Mouse (Mus musculus): ENCODE results near the gene Kcnj16. TPM values are rescaled to one million over a fixed set of nuclear protein-coding genes. Genes with fewer than 3 reads are reported as not detected.

Kcnj16 gene
- polyA plus RNA-seq, 1 experiment from 2014 or later: not detected

DNA sequence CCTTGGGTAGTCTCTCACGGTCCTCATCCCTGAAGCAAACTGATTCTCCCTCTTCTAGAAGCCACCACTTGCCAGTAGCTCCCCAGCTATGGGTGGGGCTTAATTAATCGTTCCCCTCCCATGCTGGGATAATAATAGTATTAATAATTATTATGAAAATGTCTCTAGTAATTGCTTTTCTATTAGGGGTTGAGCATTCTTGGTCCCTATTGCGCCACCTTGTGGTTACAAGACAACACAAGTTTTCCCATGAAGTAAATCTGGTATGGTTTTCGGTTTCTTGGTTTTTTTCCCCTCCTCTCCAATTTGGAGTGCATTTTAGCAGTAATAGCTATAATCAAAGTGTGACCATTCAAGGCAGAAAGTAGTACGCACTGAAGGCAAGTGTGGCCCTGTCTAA lies 74.3 kb downstream of the Kcnj16 start:
- no peak overlapping the region for H3K9ac ChIP-seq (ENCODE audit: low read length)
- H3K4me1 ChIP-seq (ENCODE audit: control insufficient read depth, insufficient read depth, low read length): no peaks in the 10 kb centered on the region
- no peaks in the 10 kb centered on the region for H3K36me3 ChIP-seq (ENCODE audit: control insufficient read depth, insufficient read depth, low read length)
- WGBS: 48% methylated on average over 5 of the region's 5 CpGs
- H3K4me3 ChIP-seq (ENCODE audit: low read depth, low read length): no peak overlapping the region
- H3K27ac ChIP-seq (ENCODE audit: low read depth, low read length): no peak overlapping the region
- no peaks in the 10 kb centered on the region for H3K27me3 ChIP-seq (ENCODE audit: control insufficient read depth, insufficient read depth, low read length)
- H3K9me3 ChIP-seq (ENCODE audit: control insufficient read depth, low read length): no peaks in the 10 kb centered on the region
- H3K4me2 ChIP-seq (ENCODE audit: low read depth): no peak overlapping the region
- DNase-seq (ENCODE audit: low spot score): no peak
- no peak for ATAC-seq (ENCODE audit: insufficient read depth, low FRiP score, low TSS enrichment)

DNA sequence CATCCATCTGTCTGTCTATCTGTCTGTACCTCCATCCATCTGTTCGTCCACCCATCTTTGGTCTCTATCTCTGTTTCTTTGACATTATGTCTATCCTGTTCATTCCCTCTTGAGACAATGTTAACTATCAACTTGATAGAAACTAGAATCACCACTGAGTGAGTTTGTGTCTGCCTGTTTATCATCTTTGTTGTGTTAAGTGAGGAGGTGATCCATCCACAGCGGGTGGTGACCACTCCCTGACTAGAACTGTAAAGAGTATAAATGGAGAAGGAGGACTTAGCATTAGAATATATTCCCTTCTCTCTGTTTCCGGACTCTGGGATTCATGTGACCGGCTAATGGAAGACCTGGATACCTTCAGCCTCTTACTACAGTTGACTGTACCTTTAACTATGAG lies 75.5 kb downstream of the Kcnj16 start:
- Histone ChIP-seq H3K4me1 (ENCODE audit: control insufficient read depth, insufficient read depth, low read length) (no peaks in the 10 kb centered on the region), H3K9ac (ENCODE audit: low read length) (no peak overlapping the region), H3K4me3 (ENCODE audit: low read depth, low read length) (no peak overlapping the region), H3K27ac (ENCODE audit: low read depth, low read length) (no peak overlapping the region), H3K9me3 (ENCODE audit: control insufficient read depth, low read length) (no peaks in the 10 kb centered on the region), H3K27me3 (ENCODE audit: control insufficient read depth, insufficient read depth, low read length) (no peaks in the 10 kb centered on the region), H3K36me3 (ENCODE audit: control insufficient read depth, insufficient read depth, low read length) (no peaks in the 10 kb centered on the region), H3K4me2 (ENCODE audit: low read depth) (no peak overlapping the region)
- WGBS: 86% methylated on average over 4 of the region's 4 CpGs
- DNase-seq (ENCODE audit: low spot score) (no peak), ATAC-seq (ENCODE audit: insufficient read depth, low FRiP score, low TSS enrichment) (no peak)

DNA sequence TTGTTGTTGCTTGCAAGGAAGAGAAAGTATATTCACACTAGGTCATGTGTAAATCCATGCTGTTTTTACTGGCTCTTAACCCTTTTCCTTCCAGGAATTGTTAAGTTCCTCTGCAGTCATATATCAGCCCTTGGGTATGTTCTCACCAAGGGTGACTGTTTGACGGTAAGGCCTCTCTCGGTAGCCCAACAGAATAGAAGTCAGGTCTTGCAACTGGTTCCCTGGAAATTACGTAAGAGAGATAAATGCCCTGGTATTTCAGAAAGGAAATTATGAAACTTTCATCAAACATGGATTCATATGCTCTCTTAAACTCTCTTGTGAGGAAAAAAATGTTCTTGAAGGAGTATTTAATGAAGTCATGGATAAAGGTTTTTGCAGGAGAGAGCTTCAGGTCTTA lies 86.4 kb downstream of the Kcnj16 start:
- 87% methylated on average over 3 of the region's 3 CpGs for WGBS
- ATAC-seq (ENCODE audit: insufficient read depth, low FRiP score, low TSS enrichment) (no peak), DNase-seq (ENCODE audit: low spot score) (no peak)
- H3K4me1 ChIP-seq (ENCODE audit: control insufficient read depth, insufficient read depth, low read length): no peaks in the 10 kb centered on the region
- no peak overlapping the region for H3K4me2 ChIP-seq (ENCODE audit: low read depth)
- no peak overlapping the region for H3K9ac ChIP-seq (ENCODE audit: low read length)
- no peaks in the 10 kb centered on the region for H3K36me3 ChIP-seq (ENCODE audit: control insufficient read depth, insufficient read depth, low read length)
- no peaks in the 10 kb centered on the region for H3K27me3 ChIP-seq (ENCODE audit: control insufficient read depth, insufficient read depth, low read length)
- no peak overlapping the region for H3K4me3 ChIP-seq (ENCODE audit: low read depth, low read length)
- H3K9me3 ChIP-seq (ENCODE audit: control insufficient read depth, low read length): no peaks in the 10 kb centered on the region
- H3K27ac ChIP-seq (ENCODE audit: low read depth, low read length): no peak overlapping the region

DNA sequence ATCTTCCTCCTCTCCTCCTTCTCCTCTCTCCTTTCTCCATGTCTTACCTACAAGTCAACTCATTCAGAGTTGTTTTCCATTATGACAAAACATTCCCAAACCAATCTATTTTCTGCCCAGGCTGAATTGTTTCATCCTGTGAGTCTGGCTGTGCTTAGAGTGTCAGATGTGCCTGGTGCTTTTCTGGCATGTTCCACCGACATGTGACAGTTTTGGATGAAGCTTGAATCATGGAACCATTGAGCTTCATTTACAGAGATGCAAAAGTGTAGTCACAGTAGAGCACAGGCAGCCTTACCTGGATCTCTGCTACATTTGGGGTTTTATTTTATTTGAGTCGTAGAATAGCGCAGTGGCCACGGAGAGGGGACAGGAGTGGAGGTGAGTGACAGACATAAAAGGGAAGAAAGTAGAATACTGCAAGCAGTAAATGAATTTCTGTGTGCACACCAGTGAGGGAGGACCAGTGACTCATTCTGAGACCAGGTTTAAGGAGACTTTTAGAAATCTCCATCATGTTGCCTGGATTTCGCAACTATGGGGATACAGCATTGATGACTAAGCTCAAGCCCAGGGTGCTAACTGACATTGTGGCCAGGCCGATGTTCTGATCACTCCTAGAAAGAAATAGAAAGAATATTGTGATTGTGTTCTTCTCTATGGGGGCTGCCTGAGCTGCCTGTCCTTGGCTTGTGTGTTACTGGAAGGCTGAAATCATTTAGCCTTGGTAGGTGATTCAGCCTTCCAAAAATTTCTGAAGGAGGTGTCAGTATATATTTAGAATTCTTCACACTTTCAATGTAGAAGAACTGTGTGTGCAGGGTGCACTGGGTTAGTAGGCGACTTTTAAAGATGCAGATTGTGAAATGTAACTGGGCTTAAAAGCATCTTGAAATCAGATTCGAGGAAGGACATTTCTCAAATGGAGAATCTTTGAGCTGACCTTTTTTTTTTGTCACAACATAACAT lies 87.3 kb downstream of the Kcnj16 start:
- Histone ChIP-seq H3K36me3 (ENCODE audit: control insufficient read depth, insufficient read depth, low read length) (no peaks in the 10 kb centered on the region), H3K27me3 (ENCODE audit: control insufficient read depth, insufficient read depth, low read length) (no peaks in the 10 kb centered on the region), H3K4me1 (ENCODE audit: control insufficient read depth, insufficient read depth, low read length) (no peaks in the 10 kb centered on the region), H3K4me2 (ENCODE audit: low read depth) (no peak overlapping the region), H3K9ac (ENCODE audit: low read length) (no peak overlapping the region), H3K9me3 (ENCODE audit: control insufficient read depth, low read length) (no peaks in the 10 kb centered on the region), H3K27ac (ENCODE audit: low read depth, low read length) (no peak overlapping the region), H3K4me3 (ENCODE audit: low read depth, low read length) (no peak overlapping the region)
- 91% methylated on average over 8 of the region's 8 CpGs for WGBS
- DNase-seq (ENCODE audit: low spot score): no peak
- no peak for ATAC-seq (ENCODE audit: insufficient read depth, low FRiP score, low TSS enrichment)

DNA sequence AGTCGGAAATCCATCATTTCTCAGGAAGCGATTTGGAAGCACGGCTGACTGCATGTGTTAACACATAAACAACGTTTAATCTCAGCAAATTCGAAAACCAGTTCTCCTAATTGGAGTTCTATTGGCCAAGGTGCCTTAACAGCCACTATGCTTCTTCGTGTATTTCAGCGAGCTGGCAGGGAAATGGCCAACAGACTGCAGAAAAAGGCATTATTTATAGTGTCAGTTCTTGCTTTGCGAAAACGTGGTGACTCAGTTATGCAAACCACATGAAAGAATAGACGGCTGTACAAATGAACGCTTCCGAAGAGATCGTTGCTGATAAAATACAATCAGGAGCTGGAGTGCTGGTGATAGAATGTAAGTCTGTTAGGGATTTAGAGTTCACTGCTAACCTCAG lies 88.2 kb downstream of the Kcnj16 start:
- no peaks in the 10 kb centered on the region for H3K36me3 ChIP-seq (ENCODE audit: control insufficient read depth, insufficient read depth, low read length)
- no peak overlapping the region for H3K4me2 ChIP-seq (ENCODE audit: low read depth)
- ATAC-seq (ENCODE audit: insufficient read depth, low FRiP score, low TSS enrichment) (no peak), DNase-seq (ENCODE audit: low spot score) (no peak)
- H3K4me3 ChIP-seq (ENCODE audit: low read depth, low read length): no peak overlapping the region
- WGBS: 78% methylated on average over 13 of the region's 13 CpGs
- no peak overlapping the region for H3K9ac ChIP-seq (ENCODE audit: low read length)
- H3K4me1 ChIP-seq (ENCODE audit: control insufficient read depth, insufficient read depth, low read length): no peaks in the 10 kb centered on the region
- H3K9me3 ChIP-seq (ENCODE audit: control insufficient read depth, low read length): no peaks in the 10 kb centered on the region
- no peaks in the 10 kb centered on the region for H3K27me3 ChIP-seq (ENCODE audit: control insufficient read depth, insufficient read depth, low read length)
- H3K27ac ChIP-seq (ENCODE audit: low read depth, low read length): no peak overlapping the region

DNA sequence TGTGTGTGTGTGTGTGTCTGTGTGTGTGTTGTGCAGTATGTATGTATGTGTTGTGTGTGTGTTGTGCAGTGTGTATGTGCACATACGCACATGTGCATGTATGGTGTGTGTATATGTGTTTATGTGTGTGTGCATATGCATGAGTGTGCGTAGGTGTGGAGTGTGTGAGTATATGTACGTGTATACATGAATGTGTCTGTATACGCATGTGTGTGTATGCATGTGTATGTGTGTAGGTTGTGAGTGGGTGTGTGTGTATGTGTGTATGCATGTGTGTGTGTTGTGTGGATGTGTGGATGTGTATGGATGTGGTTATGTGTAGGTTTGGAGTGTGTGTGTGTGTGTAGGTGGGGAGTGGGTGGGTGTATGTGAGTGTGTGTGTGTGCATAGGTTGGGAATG lies 89.6 kb downstream of the Kcnj16 start:
- Histone ChIP-seq H3K4me3 (ENCODE audit: low read depth, low read length) (no peak overlapping the region), H3K4me1 (ENCODE audit: control insufficient read depth, insufficient read depth, low read length) (no peaks in the 10 kb centered on the region), H3K4me2 (ENCODE audit: low read depth) (no peak overlapping the region), H3K9ac (ENCODE audit: low read length) (no peak overlapping the region), H3K27me3 (ENCODE audit: control insufficient read depth, insufficient read depth, low read length) (no peaks in the 10 kb centered on the region), H3K9me3 (ENCODE audit: control insufficient read depth, low read length) (no peaks in the 10 kb centered on the region), H3K36me3 (ENCODE audit: control insufficient read depth, insufficient read depth, low read length) (no peaks in the 10 kb centered on the region), H3K27ac (ENCODE audit: low read depth, low read length) (no peak overlapping the region)
- ATAC-seq (ENCODE audit: insufficient read depth, low FRiP score, low TSS enrichment): no peak
- 93% methylated on average over 4 of the region's 4 CpGs for WGBS
- DNase-seq (ENCODE audit: low spot score): no peak

DNA sequence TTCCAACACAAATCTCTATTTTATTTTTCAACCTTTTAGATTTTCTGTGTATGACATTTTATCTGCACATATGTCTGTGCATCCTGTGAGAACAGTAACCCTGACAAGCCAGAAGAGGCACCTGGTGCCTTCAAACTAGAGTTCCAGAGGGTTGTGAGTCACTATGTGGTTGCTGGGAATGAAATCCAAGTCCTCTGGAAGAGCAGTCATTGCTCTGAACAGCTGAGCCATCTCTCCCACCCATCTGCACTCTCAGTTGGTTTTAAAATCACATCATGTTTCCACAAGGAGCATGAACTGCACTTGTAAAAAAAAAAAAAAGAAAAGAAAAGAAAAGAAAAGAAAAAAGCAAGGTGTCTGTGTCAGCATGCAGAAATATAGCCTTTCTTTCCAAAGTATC lies 91.6 kb downstream of the Kcnj16 start:
- Histone ChIP-seq H3K4me2 (ENCODE audit: low read depth) (no peak overlapping the region), H3K36me3 (ENCODE audit: control insufficient read depth, insufficient read depth, low read length) (no peaks in the 10 kb centered on the region), H3K9ac (ENCODE audit: low read length) (no peak overlapping the region), H3K4me1 (ENCODE audit: control insufficient read depth, insufficient read depth, low read length) (no peaks in the 10 kb centered on the region), H3K9me3 (ENCODE audit: control insufficient read depth, low read length) (no peaks in the 10 kb centered on the region), H3K4me3 (ENCODE audit: low read depth, low read length) (no peak overlapping the region), H3K27ac (ENCODE audit: low read depth, low read length) (no peak overlapping the region), H3K27me3 (ENCODE audit: control insufficient read depth, insufficient read depth, low read length) (no peaks in the 10 kb centered on the region)
- ATAC-seq (ENCODE audit: insufficient read depth, low FRiP score, low TSS enrichment) (no peak), DNase-seq (ENCODE audit: low spot score) (no peak)

DNA sequence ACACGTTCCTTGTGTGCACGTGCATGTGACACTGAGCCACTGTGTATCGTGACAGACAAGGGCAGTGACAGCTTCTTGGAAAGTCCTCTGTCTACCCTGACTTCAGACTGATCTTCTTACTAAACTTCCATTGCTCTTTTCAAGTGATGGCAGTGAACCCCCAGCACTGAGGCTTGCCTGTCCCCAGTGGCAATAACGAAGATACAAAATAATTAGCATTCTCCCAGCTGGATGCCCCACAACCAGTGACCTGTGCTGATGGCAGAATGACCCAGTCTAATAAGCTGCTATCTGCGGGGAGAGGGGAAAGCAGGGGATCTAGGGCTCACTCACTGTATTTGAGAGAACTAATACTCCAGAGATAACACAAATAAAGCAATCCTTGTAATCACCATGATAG lies 92.4 kb downstream of the Kcnj16 start:
- 66% methylated on average over 5 of the region's 5 CpGs for WGBS
- H3K9me3 ChIP-seq (ENCODE audit: control insufficient read depth, low read length): no peaks in the 10 kb centered on the region
- H3K9ac ChIP-seq (ENCODE audit: low read length): no peak overlapping the region

More for the DNA sequence above, 92.4 kb downstream of the Kcnj16 start:
- H3K27me3 ChIP-seq (ENCODE audit: control insufficient read depth, insufficient read depth, low read length): no peaks in the 10 kb centered on the region
- H3K4me3 ChIP-seq (ENCODE audit: low read depth, low read length): no peak overlapping the region
- no peak overlapping the region for H3K27ac ChIP-seq (ENCODE audit: low read depth, low read length)
- H3K4me2 ChIP-seq (ENCODE audit: low read depth): no peak overlapping the region
- no peaks in the 10 kb centered on the region for H3K4me1 ChIP-seq (ENCODE audit: control insufficient read depth, insufficient read depth, low read length)
- H3K36me3 ChIP-seq (ENCODE audit: control insufficient read depth, insufficient read depth, low read length): no peaks in the 10 kb centered on the region
- DNase-seq (ENCODE audit: low spot score) (no peak), ATAC-seq (ENCODE audit: insufficient read depth, low FRiP score, low TSS enrichment) (no peak)

All from neural tube, embryonic 11.5 days (tissue).